Mouse (Mus musculus): ENCODE measurements at regions not wholly inside any gene's neighbourhood (a gene's known extent, or its start where the extent isn't known, plus 50 kb on each side); places are given as distances from the start of the nearest gene placed in this dataset.
"Not testable (repeated sequence)": the region's sequence is repeated elsewhere in the genome, so short reads cannot be mapped to it uniquely, and the experiment has no call there.

DNA sequence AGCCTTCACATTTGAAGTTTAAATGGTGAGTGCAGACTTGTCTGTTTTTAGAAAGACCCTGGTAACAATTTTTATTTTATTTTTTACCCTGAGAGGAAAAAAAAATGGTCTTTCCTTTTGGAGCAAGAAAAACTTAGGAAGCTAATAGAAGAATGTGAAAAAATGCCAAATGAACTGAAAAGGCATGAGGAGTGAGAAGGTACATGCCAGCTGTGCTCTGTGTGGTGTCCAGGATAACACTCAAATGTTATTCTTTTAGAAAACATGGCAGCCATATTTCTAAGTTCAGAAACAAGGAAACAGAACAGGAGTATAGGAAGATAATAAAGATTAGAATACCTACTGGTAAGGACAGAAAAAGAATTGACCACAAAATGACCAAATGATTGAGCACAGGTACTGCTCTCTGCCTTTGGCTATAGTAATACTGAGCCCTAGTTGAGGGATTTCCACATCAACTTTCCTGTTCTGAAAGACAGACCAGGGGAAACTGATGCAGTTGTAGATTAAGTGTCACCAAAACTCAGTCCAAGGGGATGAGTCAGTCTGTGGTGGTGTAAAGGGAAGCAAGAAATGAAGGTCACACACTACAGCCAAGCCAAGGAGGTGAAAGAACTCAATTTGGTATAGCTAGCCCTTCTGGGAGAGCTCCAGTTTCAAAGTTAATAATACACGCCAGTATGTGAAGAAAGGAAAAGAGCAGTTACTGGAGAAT lies 758.5 kb downstream of the Robo2 start:
- DNase-seq (ENCODE audit: extremely low read depth, low read depth, low spot score): no peak

- no peak for DNase-seq (ENCODE audit: extremely low read depth, low read depth, low spot score)
These were observed 764.3 kb downstream of the Robo2 start for GRCm38 (mm10) chr16:73647201-73647782.

DNA sequence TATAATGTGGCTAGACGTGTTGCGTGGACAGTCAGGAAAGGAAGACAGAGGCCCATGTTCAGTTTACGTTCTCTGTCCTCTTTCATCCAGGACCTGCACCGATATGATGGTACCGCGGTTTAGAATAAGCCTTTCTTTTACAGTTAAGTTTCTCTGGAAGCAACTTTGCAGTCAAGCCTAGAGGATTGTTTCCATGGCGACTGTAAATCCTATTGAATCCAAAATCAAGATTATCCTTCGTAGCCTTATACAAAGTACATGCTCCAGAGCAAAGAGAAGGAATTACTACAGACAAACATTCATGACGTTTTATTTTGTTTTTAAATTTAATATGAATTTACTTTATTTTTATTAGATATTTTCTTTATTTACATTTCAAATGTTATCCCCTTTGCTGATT lies 798.6 kb downstream of the Robo2 start:
- DNase-seq (ENCODE audit: extremely low read depth, low read depth, low spot score): no peak

DNA sequence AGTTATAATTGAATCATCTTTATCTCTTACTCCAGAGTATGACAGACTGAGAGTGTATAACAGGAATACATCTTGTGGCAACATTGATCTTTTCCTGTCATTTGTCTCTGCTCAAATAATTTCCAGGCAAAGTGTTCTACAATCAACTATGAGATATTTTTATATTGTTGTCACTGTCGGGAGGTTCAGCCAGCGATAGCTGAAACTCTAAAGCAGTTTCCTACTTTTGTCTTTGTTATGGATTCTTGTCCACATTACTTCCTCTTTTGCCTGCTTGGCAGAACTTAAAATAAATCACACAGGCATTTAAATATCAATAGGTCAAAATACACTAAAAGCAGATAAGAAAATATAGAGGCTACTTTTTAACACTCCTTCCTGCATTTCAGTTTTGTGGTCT lies 820.2 kb downstream of the Robo2 start:
- no peak for DNase-seq (ENCODE audit: extremely low read depth, low read depth, low spot score)

GRCm38 (mm10) chr16:73561216-73561615 lies 850.4 kb downstream of the Robo2 start:
- peak; percentile 79 for DNase-seq (ENCODE audit: extremely low read depth, low read depth, low spot score)

- DNase-seq (ENCODE audit: extremely low read depth, low read depth, low spot score): no peak
These were observed 854.7 kb downstream of the Robo2 start for GRCm38 (mm10) chr16:73556940-73557339.

GRCm38 (mm10) chr16:73543651-73544050 lies 868.0 kb downstream of the Robo2 start:
- peak; percentile 84 for DNase-seq (ENCODE audit: extremely low read depth, low read depth, low spot score)

- DNase-seq (ENCODE audit: extremely low read depth, low read depth, low spot score): no peak
These were observed 873.6 kb downstream of the Robo2 start for GRCm38 (mm10) chr16:73538040-73538439.

DNA sequence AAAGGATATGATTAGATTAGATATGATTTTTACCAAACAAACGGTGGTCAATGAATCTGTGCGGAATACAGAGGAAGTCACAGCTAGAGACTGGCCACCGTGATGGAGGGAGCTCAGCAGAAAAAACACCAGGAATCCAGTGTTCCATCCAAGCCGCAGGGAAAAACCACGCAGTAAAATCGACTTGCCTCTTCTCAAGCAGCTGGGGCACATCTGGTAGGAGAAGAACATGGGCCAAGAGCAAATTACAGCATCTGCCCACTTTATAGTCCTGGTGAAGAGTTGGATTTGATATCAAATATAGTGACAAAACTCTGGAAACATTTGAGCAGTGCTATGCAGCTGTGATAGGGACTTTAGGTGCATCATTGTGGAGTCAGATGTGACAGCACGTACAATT lies 874.1 kb downstream of the Robo2 start:
- no peak for DNase-seq (ENCODE audit: extremely low read depth, low read depth, low spot score)

GRCm38 (mm10) chr16:73530191-73530590 lies 881.4 kb downstream of the Robo2 start:
- DNase-seq (ENCODE audit: extremely low read depth, low read depth, low spot score): no peak

GRCm38 (mm10) chr16:73522931-73523330 lies 888.7 kb downstream of the Robo2 start:
- DNase-seq (ENCODE audit: extremely low read depth, low read depth, low spot score): not testable (repeated sequence)

DNA sequence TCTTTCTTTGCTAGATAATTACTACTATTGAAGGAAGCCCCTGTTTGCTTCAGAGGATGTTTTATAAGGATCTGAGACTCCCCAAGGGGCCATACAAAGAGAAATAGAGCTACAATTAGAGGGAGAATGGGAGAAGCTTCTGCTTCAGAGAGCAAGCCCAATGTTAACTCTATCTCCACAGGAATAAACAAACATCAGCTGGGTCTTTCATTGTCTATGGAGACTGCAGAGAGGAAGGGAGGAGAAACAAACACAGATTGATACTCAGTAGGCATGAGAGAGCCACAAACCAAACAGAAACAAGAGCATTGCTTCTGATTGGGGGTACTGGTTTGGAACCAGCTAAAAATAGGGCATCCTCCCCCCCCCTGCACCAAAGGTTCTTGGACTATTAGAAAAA lies 906.9 kb downstream of the Robo2 start:
- DNase-seq (ENCODE audit: extremely low read depth, low read depth, low spot score): no peak

DNA sequence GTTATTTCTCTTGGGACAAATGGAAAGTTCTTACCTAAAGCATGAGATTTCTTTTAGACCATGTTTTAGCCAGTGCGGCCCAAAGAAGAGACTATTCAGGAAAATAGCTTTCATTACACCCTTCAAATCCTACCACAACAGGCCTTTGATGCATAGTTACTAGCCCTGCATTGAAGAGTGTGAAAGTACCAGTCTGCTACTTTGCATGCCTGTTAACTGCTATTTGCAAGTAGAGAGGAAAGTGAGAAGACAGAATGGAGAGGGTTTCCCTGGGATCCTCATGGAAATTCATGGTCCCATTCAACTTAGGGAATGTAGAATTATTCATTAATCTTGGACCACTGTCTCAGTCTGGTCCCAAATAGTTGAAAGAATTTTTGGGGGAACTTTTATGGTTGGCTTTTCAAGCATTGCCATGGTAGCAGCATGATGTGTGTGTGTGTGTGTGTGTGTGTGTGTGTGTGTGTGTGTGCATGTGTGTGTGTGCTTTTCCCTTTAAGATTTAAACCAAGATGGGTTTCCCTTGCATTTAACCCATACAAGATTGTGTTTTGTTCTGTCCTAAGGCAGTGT lies 912.9 kb downstream of the Robo2 start:
- no peak for DNase-seq (ENCODE audit: extremely low read depth, low read depth, low spot score)

DNA sequence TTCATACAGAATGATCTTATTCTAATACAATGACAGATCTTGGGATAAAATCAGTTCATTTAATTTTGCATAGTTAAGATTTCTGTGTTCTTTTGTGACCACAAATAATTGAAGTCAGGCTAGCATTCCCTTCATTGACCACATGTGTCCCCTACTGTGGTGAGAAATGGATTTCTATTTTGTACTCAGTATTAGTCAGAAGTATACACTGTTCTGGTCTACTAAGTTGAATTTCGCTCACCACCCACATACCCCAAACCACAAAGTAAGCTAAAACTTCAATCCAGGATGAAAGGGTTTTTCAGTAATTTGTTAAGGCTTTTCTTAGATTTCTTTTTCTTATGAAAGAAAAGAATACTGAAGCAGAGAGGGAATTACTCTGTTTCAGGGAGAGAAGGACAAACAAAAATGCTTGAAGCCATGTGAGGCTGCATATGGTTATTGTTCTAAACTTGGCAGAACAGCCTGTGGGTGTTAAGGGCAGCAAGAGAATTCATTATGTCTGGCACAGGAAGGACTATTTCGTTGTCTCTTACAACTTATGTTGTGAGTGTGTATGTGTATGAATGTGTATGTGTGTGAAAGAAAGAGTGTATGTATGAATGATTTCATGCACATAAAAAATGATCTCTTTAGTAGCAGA lies 928.3 kb downstream of the Robo2 start:
- DNase-seq (ENCODE audit: extremely low read depth, low read depth, low spot score): no peak

DNA sequence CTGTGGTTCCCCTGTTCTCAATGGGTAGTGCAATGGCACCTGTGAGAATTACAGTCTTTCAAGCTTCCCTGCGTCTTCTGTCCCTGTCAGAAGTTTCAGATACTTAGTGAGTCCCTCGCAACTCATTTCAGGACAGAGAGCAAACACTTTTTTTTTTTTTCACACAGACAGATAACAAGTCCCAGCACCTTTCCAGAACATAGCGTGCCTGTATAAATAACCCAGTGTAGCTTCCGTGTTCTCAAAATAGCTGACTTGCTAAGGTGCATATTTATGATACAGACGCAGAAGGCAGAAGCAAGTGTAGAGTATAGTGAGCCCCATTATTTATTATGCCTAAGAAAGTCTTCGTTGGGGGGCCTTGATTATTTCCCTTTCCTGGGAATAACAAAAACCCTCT lies 929.4 kb downstream of the Robo2 start:
- no peak for DNase-seq (ENCODE audit: extremely low read depth, low read depth, low spot score)

- DNase-seq (ENCODE audit: extremely low read depth, low read depth, low spot score): no peak
These were observed 938.1 kb downstream of the Robo2 start for GRCm38 (mm10) chr16:73473502-73473901.

DNA sequence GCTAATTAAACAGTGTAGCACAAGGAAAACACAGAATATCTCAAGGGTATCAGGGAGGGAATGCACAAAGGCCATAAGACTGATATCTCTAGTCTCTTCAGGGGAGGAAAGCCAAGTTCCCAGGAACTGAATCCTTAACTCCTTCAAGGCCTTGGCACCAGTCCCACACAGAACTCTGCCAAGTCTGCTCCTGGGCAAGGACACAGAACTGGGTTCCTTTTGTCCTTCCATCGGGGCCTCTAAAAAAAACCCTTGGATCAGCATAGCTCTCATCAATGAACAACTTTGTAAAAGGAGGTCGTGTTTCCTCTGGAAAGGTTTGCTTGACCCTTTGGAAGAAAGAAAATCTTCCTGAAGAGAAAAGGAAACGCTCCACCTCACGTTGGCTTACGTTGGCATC lies 940.1 kb downstream of the Robo2 start:
- peak; percentile 8 for DNase-seq (ENCODE audit: extremely low read depth, low read depth, low spot score)

DNA sequence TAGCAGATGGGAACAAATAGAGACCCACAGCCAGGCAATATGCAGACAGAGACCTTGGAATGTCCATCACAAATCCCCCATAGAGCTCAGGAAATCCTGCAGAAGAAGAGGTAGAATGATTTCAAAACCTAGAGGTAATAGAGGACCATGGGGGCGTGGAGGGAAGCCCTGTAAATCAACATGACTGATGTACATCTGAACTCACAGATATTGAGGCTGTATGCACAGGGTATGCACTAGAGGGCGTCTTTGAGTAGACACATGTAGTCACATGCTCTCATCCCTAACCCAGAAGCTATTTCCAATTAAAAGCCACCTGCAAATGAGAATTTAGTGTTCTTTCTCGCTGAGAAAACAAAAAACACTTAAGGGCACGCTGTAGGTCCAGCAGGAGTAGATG lies 941.1 kb downstream of the Robo2 start:
- DNase-seq (ENCODE audit: extremely low read depth, low read depth, low spot score): no peak

- DNase-seq (ENCODE audit: extremely low read depth, low read depth, low spot score): no peak
These were observed 945.3 kb downstream of the Robo2 start for GRCm38 (mm10) chr16:73466296-73466695.

GRCm38 (mm10) chr16:73462516-73462915 lies 949.1 kb downstream of the Robo2 start:
- DNase-seq (ENCODE audit: extremely low read depth, low read depth, low spot score): no peak

GRCm38 (mm10) chr16:73450634-73451245 lies 960.9 kb downstream of the Robo2 start:
- no peak for DNase-seq (ENCODE audit: extremely low read depth, low read depth, low spot score)

DNA sequence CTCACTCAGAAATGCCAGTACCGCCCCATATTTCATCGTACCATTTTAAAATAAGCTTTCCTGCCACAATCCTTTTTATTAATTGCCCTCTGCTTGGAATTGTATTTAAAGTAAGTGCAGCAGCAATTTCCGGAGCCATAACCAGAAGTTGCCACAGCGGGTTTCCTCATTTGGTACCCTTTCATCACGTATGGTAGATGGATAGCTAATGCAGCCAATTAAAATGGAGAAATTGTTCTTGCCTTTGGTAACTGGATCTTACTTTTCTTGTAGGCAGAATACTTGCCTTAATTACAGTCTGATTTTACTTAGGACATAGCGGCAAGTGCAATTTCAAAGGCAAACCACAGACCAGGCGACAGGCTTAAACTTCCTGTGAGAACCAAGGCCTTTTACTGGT lies 961.8 kb downstream of the Robo2 start:
- no peak for DNase-seq (ENCODE audit: extremely low read depth, low read depth, low spot score)

All from fat pad, adult 2 months (tissue).